Mouse (Mus musculus) forelimb bud, embryonic 11.5 days (tissue): ENCODE results near the gene Sf3b4.
"Not testable (repeated sequence)": the region's sequence is repeated elsewhere in the genome, so short reads cannot be mapped to it uniquely, and the experiment has no call there.

Experiments
- DNase-seq: peaks from one replicate; pipeline ENCODE4 v3.0.0-alpha.2; 2012; ENCODE audit warnings: low read depth, low spot score

The Sf3b4 gene

GRCm38 (mm10) chr3:96173185-96173584, 1.1 kb downstream of the Sf3b4 start:
- no peak for DNase-seq

- DNase-seq = not testable (repeated sequence)
These were observed 1.9 kb downstream of the Sf3b4 start for GRCm38 (mm10) chr3:96174042-96174441.

GRCm38 (mm10) chr3:96175251-96175650, 3.1 kb downstream of the Sf3b4 start:
- DNase-seq = no peak

- no peak for DNase-seq
These were observed 6.3 kb downstream of the Sf3b4 start for GRCm38 (mm10) chr3:96178427-96178826.

GRCm38 (mm10) chr3:96178902-96179301, 6.8 kb downstream of the Sf3b4 start:
- DNase-seq = no peak

- no peak for DNase-seq
These were observed 7.4 kb downstream of the Sf3b4 start for GRCm38 (mm10) chr3:96179531-96179930.

- DNase-seq = no peak
These were observed 8.8 kb downstream of the Sf3b4 start, which contains the start of gene Sv2a for GRCm38 (mm10) chr3:96180727-96181477. TSS of gene Sv2a (plus strand) at chr3:96181151.

- DNase-seq = no peak
These were observed 9.6 kb downstream of the Sf3b4 start for GRCm38 (mm10) chr3:96181510-96182381.

- no peak for DNase-seq
These were observed 10.2 kb downstream of the Sf3b4 start for GRCm38 (mm10) chr3:96182382-96182776.

- DNase-seq = no peak
These were observed 20.8 kb downstream of the Sf3b4 start for GRCm38 (mm10) chr3:96192977-96193376.

- no peak for DNase-seq
These were observed 22.8 kb downstream of the Sf3b4 start for GRCm38 (mm10) chr3:96194966-96195365.

GRCm38 (mm10) chr3:96195616-96196313, 23.6 kb downstream of the Sf3b4 start:
- DNase-seq = no peak

- no peak for DNase-seq
These were observed 24.5 kb downstream of the Sf3b4 start for GRCm38 (mm10) chr3:96196437-96197128.

- DNase-seq = peak; percentile 92
These were observed 25.1 kb downstream of the Sf3b4 start for GRCm38 (mm10) chr3:96197129-96197749.

GRCm38 (mm10) chr3:96198181-96198580, 26.0 kb downstream of the Sf3b4 start:
- no peak for DNase-seq

- DNase-seq = not testable (repeated sequence)
These were observed 26.6 kb downstream of the Sf3b4 start for GRCm38 (mm10) chr3:96198601-96199251.

- no peak for DNase-seq
These were observed 27.6 kb downstream of the Sf3b4 start for GRCm38 (mm10) chr3:96199731-96200130.

- no peak for DNase-seq
These were observed 35.7 kb downstream of the Sf3b4 start for GRCm38 (mm10) chr3:96207819-96208218.

- DNase-seq = no peak
These were observed 37.1 kb downstream of the Sf3b4 start for GRCm38 (mm10) chr3:96209242-96209641.

GRCm38 (mm10) chr3:96219191-96219641, 47.1 kb downstream of the Sf3b4 start:
- DNase-seq = peak; percentile 32
